Mouse (Mus musculus): Measurements from ENCODE around the gene Stk35.
A peak's percentile ranks its signal among the peaks of the same experiment; 100 is the strongest.
"Not testable (repeated sequence)": the region's sequence is repeated elsewhere in the genome, so short reads cannot be mapped to it uniquely, and the experiment has no call there.

The Stk35 gene

GRCm38 (mm10) chr2:129834881-129835280 is 34.6 kb downstream of the Stk35 start:
- DNase-seq (ENCODE audit: low read depth, low spot score), result no peak

- DNase-seq (ENCODE audit: low read depth, low spot score), result no peak
These were observed 36.6 kb downstream of the Stk35 start for GRCm38 (mm10) chr2:129836921-129837320.

- DNase-seq (ENCODE audit: low read depth, low spot score), result no peak
These were observed 38.0 kb downstream of the Stk35 start for GRCm38 (mm10) chr2:129838321-129838720.

- no peak for DNase-seq (ENCODE audit: low read depth, low spot score)
These were observed 45.5 kb downstream of the Stk35 start for GRCm38 (mm10) chr2:129845826-129846225.

GRCm38 (mm10) chr2:129846501-129846900 is 46.2 kb downstream of the Stk35 start:
- DNase-seq (ENCODE audit: low read depth, low spot score), result no peak

GRCm38 (mm10) chr2:129849078-129849477 is 48.8 kb downstream of the Stk35 start:
- not testable (repeated sequence) for DNase-seq (ENCODE audit: low read depth, low spot score)

- no peak for DNase-seq (ENCODE audit: low read depth, low spot score)
These were observed 51.2 kb downstream of the Stk35 start for GRCm38 (mm10) chr2:129851512-129851911.

- DNase-seq (ENCODE audit: low read depth, low spot score), result no peak
These were observed 62.9 kb downstream of the Stk35 start for GRCm38 (mm10) chr2:129863256-129863655.

- no peak for DNase-seq (ENCODE audit: low read depth, low spot score)
These were observed 64.6 kb downstream of the Stk35 start for GRCm38 (mm10) chr2:129864958-129865357.

GRCm38 (mm10) chr2:129869151-129869550 is 68.8 kb downstream of the Stk35 start:
- DNase-seq (ENCODE audit: low read depth, low spot score), result no peak

- no peak for DNase-seq (ENCODE audit: low read depth, low spot score)
These were observed 70.9 kb downstream of the Stk35 start for GRCm38 (mm10) chr2:129871246-129871645.

GRCm38 (mm10) chr2:129872071-129872470 is 71.8 kb downstream of the Stk35 start:
- no peak for DNase-seq (ENCODE audit: low read depth, low spot score)

GRCm38 (mm10) chr2:129873489-129873888 is 73.2 kb downstream of the Stk35 start:
- DNase-seq (ENCODE audit: low read depth, low spot score), result peak; percentile 72

- no peak for DNase-seq (ENCODE audit: low read depth, low spot score)
These were observed 73.8 kb downstream of the Stk35 start for GRCm38 (mm10) chr2:129874084-129874483.

GRCm38 (mm10) chr2:129874509-129875095 is 74.3 kb downstream of the Stk35 start:
- DNase-seq (ENCODE audit: low read depth, low spot score), result no peak

GRCm38 (mm10) chr2:129876935-129877334 is 76.6 kb downstream of the Stk35 start:
- DNase-seq (ENCODE audit: low read depth, low spot score), result no peak

- DNase-seq (ENCODE audit: low read depth, low spot score), result peak; percentile 43
These were observed 79.5 kb downstream of the Stk35 start for GRCm38 (mm10) chr2:129879817-129880216.

- DNase-seq (ENCODE audit: low read depth, low spot score), result no peak
These were observed 79.9 kb downstream of the Stk35 start for GRCm38 (mm10) chr2:129880226-129880625.

- DNase-seq (ENCODE audit: low read depth, low spot score), result no peak
These were observed 81.6 kb downstream of the Stk35 start for GRCm38 (mm10) chr2:129881886-129882285.

Data from mesoderm, embryonic 11.5 days (tissue).